Mouse (Mus musculus): ENCODE data around the gene Pde4d.

Gene Pde4d

GRCm38 (mm10) chr13:109808039-109808438 is 1358.3 kb downstream of the Pde4d start:
- DNase-seq: no peak

GRCm38 (mm10) chr13:109808946-109809345 is 1359.2 kb downstream of the Pde4d start:
- no peak for DNase-seq

DNA sequence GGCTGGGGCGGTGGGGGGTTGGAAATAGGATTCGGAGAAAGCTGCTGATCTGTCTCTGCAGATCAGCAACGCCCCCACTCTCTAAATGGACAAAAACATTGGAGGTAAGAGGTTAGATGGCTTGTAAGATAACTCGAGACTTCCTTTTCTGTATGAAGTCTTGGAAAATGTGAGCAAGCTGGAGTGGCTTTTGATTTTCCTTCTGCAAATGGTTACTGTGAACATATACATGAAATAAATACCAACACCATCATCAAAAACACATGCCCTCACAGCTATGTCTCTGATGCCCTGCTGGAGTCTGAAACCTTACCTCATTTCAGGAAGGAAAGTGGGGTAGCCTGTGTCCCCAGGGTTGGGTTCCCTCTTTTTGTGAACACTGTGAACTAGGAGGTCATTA is 1359.9 kb downstream of the Pde4d start:
- DNase-seq: no peak

- DNase-seq: no peak
Observed at GRCm38 (mm10) chr13:109813924-109814323, 1364.2 kb downstream of the Pde4d start.

- no peak for DNase-seq
Observed at GRCm38 (mm10) chr13:109819071-109819470, 1369.3 kb downstream of the Pde4d start.

DNA sequence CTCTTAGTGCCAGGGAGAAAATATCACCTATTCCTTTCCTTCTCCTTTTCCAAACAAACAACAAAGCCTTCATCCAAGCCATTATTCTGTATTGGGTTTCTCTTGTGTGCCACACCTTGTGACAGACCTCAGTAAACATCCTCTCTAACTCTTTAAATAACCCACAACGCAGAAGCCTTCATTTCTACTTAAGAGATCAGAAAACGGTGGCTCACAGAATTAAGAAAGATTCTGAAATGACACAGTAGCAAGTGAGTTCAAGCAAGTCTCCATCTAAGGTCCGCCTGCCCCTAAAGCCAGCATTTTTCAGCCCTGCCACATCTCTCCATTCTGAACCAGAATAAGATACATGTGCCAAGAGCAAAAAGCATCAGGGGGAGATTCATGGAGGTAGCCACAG is 1370.4 kb downstream of the Pde4d start:
- no peak for DNase-seq

DNA sequence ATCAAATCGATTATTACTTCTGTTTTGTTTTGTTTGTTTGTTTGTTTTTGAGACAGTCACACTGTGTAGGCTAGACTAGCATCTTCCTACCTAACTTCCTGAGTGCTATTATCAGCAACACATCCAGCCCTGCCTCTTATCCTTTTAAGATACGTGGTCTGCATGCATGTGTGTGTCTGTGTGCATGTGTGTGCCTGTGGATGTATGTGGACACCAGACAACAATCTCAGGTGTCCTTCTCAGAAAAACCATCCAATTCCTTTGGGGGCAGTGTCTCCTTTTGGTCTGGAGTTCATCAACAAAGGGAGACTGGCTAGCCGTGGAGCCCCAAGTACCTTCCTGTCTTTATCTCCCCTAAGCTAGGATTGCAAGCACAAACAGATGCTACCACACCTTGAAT is 1371.1 kb downstream of the Pde4d start:
- no peak for DNase-seq

DNA sequence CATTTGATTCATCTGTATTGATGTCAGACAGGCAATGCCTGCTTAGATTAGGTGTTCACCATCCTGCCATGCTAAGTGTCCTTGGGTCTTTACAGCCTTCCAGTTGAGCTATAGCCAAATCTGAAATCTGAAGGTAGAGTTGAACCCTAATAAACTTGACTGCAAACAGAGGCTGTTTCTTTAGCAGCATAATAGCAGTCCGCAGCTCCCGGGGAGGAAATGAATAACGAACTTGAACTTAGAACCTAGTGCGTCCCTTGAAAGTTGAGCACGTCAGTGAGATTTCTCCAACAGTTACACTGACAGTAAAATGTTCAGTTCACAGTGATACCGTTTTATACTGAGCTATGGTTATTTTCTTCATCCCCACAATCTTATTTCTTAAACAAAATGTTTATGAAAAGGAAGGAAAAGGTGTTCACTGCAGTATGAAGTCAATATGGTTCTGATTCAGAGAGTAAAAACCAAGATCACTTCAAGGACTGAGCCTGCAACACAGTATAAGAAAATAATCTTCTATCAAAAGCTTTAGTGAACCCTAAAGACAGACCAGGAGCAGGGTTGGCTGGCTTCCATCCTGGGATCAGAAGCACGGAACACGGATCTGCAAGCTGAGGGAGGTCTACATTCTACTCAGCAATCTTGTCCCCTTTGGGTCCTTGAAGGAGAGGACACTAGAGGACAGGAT is 1372.1 kb downstream of the Pde4d start:
- DNase-seq: no peak

DNA sequence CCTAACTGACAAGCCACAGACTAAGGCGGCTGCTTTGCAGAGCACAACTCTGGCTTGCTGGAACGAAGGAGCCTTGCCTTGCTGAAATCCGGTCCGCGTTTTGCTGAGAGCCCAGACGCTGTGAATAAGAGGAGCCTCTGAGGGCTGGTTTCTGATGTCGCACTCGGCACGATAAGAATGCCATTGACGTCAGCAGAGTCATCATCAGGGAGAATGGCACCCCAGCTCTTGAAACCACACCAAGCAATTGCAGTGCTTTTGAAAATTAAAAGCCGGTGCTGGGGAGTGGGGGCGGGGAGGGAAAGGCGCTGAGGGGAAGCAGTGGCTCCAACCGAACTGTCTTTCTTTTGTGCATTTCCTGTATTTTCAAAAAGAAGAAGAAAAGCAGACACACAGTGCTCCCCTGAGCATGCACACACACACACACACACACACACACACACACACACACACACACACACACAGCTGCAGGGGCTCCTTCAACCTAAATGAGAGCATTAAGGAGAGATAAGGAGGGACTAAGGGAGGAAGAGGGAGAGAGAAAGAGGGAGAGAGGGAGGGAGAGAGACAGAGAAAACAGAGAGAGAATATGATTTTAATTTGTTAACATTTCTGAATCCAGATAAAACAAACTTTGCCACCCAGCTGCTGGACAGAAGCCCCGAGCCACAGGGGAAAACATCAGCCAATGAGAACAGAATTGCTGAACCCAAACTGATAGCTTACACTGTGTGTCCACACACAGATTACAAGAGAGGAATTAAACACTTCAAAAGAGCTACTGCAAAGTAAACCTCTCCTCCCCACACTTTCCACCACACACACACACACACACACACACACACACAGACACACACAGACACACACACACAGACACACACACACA is 1372.9 kb downstream of the Pde4d start:
- peak; percentile 87 for DNase-seq

DNA sequence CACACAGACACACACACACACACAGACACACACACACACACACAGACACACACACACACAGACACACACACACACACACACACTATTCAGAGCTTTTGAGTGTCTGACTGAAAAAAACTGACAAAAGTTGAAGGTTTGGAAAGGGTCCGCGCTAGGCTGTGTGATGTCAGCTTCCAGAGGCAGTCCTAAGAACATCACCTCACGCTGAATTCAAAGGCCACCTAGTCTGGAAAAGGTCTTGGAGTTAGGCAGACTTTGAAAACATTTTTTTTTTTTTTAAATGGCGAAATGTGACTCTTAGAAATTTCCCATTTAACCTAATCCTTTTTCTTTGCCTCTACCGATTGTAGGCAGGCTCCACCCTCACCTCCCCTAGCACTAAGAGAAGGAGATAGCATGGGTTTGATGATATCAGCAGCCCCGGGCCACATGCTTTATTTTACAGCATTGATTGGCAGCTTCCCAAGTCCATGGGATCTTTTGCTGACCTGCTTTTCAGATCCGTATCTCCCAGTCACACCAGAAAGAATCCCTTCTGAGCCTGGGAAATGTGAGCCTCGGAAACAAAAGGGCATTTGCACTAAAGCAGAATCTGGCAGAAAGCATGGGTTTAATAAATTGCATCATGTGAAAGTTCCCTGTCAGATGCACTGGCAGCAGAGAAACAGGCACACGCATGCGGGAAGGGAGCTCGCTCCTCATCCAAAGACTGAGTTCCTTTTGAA is 1373.7 kb downstream of the Pde4d start:
- peak; percentile 23 for DNase-seq

DNA sequence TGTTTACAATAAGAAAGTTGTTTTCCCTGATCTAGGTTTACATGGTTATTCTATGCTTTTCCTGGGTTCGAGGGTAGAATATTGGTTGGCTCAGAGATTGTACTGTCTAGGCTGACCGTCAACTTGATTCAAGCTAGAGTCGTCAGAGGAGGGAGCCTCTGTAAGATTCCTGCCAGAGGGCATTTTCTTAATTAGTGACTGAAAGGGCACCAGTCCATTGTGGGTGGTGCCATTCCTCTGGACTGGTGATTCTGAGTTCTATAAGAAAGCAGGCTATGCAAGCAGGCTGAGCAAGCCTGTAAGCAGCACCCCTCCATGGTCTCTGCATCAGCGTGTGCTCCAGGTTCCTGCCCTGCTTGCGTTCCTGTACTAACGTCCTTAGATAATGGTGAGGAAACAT is 1376.1 kb downstream of the Pde4d start:
- DNase-seq: peak; percentile 22

GRCm38 (mm10) chr13:109827341-109827740 is 1377.6 kb downstream of the Pde4d start:
- no peak for DNase-seq

- DNase-seq: no peak
Observed at GRCm38 (mm10) chr13:109827909-109828308, 1378.2 kb downstream of the Pde4d start.

GRCm38 (mm10) chr13:109829444-109829843 is 1379.7 kb downstream of the Pde4d start:
- DNase-seq: no peak

- DNase-seq: no peak
Observed at GRCm38 (mm10) chr13:109834935-109835334, 1385.2 kb downstream of the Pde4d start.

DNA sequence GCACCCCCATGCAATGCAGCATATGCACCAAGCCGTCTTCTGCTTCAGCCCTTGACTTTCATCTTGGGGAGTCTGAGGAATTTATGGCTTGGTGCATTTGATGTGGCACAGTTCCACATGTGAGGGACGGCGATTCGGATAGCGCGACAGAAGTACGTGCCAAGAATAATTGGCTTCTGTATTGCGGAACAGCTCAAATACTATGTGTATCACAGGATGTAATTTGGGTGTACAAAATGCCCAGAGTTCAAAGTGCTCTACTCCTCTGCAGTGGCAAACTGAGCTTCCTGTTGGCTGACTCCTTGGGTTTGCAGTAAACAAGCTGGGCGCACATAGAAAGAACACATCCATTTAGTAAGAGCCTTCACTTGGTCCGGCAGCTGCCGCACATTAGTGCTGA is 1387.7 kb downstream of the Pde4d start:
- DNase-seq: no peak

GRCm38 (mm10) chr13:109837921-109838320 is 1388.2 kb downstream of the Pde4d start:
- DNase-seq: no peak

DNA sequence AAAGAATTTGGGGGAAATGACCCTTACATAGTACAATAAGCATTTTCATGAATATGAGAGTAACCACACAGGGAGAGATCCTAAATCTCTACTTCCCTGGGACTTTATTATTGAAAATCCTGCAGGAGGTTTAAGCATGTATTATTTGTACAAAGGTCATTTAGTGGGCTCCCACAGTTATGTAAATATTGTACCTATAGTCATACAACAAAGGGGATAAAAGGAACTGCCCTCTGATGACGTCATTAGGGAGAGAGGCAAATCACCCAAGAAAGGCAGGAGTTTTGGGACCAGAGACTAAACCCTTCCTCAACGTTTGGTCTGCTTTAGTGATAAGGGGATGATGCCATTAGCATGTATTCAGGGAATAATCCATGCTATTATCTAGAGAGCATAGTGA is 1390.5 kb downstream of the Pde4d start:
- no peak for DNase-seq

DNA sequence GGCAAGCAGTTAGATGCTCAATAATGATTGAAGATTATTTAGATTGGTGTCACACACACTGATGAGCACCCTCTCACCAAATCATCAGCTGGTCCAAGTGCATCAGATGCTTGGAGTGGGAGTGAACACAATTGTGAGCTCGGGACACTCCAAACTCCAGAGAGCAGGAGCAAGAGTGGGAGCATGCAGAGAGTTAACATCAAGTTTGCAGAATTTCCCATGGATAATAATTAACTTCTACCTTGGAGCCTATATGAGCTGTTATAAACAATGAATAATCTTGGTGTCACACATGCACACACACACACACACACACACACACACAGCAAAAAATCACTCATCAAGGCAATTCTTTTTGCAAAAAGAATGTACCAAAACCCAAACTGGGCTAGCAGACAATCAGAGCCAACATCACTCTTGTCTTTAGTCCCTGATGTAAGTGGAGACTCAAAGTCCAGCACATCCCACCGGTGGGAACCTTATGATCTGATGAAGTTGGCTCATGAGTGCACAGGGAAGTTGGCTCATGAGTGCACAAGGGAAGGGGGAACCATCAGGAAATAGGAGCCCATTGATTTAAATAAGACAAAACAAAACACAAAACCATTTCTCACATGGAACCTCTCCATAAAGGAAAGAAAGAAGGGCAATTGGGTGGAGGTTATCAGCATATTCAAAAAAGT is 1391.5 kb downstream of the Pde4d start:
- no peak for DNase-seq

- no peak for DNase-seq
Observed at GRCm38 (mm10) chr13:109842982-109843381, 1393.2 kb downstream of the Pde4d start.

DNA sequence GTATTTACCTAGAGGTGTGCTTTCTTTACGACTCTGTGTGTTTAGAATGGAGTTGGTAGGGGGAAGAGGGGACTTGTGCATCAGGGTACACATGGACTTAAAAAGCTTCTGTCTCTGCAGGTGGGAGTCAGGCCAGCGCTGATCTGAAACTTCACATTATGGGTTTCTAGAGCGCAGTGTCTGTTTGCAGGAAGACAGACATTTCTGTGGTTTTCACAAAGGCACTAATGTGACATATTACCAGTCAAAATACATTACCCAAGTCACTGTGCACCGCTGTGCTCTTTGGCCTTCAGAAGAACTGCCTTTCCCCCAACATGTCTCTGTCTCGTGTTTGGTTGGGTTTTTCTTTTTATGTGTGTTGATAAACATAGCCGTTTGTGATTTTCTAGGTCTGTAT is 1395.1 kb downstream of the Pde4d start:
- DNase-seq: no peak

GRCm38 (mm10) chr13:109863826-109864225 is 1414.1 kb downstream of the Pde4d start:
- no peak for DNase-seq

GRCm38 (mm10) chr13:109864311-109864710 is 1414.6 kb downstream of the Pde4d start:
- no peak for DNase-seq
